Mouse (Mus musculus) midbrain, embryonic 16.5 days (tissue): Measurements from ENCODE around the gene Tbc1d24. TPM values are rescaled to one million over a fixed set of nuclear protein-coding genes. Genes with fewer than 3 reads are reported as not detected.
"Not testable (repeated sequence)": the region's sequence is repeated elsewhere in the genome, so short reads cannot be mapped to it uniquely, and the experiment has no call there.

ENCODE experiments used
- ATAC-seq: fragments of 200-750 bp; cut with Nextera tagmentation; 2 replicates; pipeline ENCODE4 v1.8.0; 2017; ENCODE audit warnings: moderate TSS enrichment
- H3K27ac ChIP-seq: fragments of 300-500 bp; sonication (generic); 2 replicates; pipeline ENCODE4 v1.5.1; 2014; ENCODE audit warnings: mild to moderate bottlenecking, low read length, mixed read lengths
- H3K27me3 ChIP-seq: fragments of 300-500 bp; sonication (generic); 2 replicates; pipeline ENCODE4 v1.6.1; 2014; ENCODE audit warnings: low read depth, low read length, mixed read lengths; ENCODE audit not compliant: control insufficient read depth, insufficient read depth
- H3K36me3 ChIP-seq: fragments of 300-500 bp; sonication (generic); 2 replicates; pipeline ENCODE4 v1.6.1; 2014; ENCODE audit warnings: mild to moderate bottlenecking, low read length, moderate library complexity, mixed read lengths; ENCODE audit not compliant: control insufficient read depth, insufficient read depth
- H3K4me1 ChIP-seq: fragments of 300-500 bp; sonication (generic); 2 replicates; pipeline ENCODE4 v1.6.1; 2014; ENCODE audit warnings: mild to moderate bottlenecking, low read length, mixed read lengths; ENCODE audit not compliant: control insufficient read depth, insufficient read depth
- H3K4me2 ChIP-seq: fragments of 300-500 bp; sonication (generic); 2 replicates; pipeline ENCODE4 v1.6.1; 2014; ENCODE audit warnings: mild to moderate bottlenecking, low read length, mixed read lengths
- H3K4me3 ChIP-seq: fragments of 300-500 bp; sonication (generic); 2 replicates; pipeline ENCODE4 v1.5.1; 2014; ENCODE audit warnings: low read depth, mild to moderate bottlenecking, low read length, moderate library complexity, mixed read lengths
- H3K9ac ChIP-seq: fragments of 300-500 bp; sonication (generic); 2 replicates; pipeline ENCODE4 v1.6.1; 2014; ENCODE audit warnings: low read depth, low read length, mixed read lengths
- H3K9me3 ChIP-seq: fragments of 300-500 bp; sonication (generic); replicated peaks from 2 replicates; pipeline ENCODE4 v1.6.1; 2014; ENCODE audit warnings: mild to moderate bottlenecking, low read length, mixed read lengths; ENCODE audit not compliant: control insufficient read depth, poor library complexity, severe bottlenecking
- WGBS: fragments of 180-500 bp; shearing (Covaris S2); extraction: QIAGEN DNeasy Blood & Tissue Kit; methylation state at CpG from one replicate; pipeline ENCODE4 v1.1.7; 2014; 5-methylcytosine and 5-hydroxymethylcytosine counted together
- polyA plus RNA-seq: library from polyadenylated mRNA; unstranded; fragments of >200 nt; fragmentation: Nextera tagmentation; extraction: Ambion mirVana; gene quantifications from 2 replicates; pipeline ENCODE4 v1.2.1, GENCODE M21; 2015

The Tbc1d24 gene
- polyA plus RNA-seq, 1 experiment from 2014 or later, result 30.6 TPM

DNA sequence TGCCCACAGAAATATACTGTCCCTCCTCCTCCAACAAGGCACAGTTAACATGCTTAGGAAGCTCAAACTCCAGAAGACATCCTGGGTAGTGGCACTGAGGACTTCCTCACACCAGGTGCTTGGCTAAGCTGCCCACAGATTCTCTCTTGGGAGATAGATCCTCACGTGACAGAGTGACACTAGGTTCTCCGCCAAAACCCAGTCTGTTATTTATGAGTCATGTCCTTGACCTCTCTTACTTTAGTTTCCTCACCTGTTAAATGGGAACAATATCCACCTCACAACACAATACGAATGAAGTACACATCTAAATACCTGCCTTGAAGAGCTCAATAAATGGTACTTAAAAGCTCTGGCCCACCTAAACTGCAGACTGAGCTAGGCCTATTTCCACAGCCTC, 66.1 kb downstream of the Tbc1d24 start:
- H3K4me2 ChIP-seq, result no peak overlapping the region
- H3K36me3 ChIP-seq, result no peaks in the 10 kb centered on the region
- H3K27me3 ChIP-seq, result no peaks in the 10 kb centered on the region
- H3K4me1 ChIP-seq, result peaks cover 20% of the 10 kb centered on the region
- H3K4me3 ChIP-seq, result no peak overlapping the region
- no peak overlapping the region for H3K27ac ChIP-seq
- no peak overlapping the region for H3K9ac ChIP-seq
- ATAC-seq, result no peak
- H3K9me3 ChIP-seq, result no peaks in the 10 kb centered on the region
- 91% methylated on average over 3 of the region's 3 CpGs for WGBS

DNA sequence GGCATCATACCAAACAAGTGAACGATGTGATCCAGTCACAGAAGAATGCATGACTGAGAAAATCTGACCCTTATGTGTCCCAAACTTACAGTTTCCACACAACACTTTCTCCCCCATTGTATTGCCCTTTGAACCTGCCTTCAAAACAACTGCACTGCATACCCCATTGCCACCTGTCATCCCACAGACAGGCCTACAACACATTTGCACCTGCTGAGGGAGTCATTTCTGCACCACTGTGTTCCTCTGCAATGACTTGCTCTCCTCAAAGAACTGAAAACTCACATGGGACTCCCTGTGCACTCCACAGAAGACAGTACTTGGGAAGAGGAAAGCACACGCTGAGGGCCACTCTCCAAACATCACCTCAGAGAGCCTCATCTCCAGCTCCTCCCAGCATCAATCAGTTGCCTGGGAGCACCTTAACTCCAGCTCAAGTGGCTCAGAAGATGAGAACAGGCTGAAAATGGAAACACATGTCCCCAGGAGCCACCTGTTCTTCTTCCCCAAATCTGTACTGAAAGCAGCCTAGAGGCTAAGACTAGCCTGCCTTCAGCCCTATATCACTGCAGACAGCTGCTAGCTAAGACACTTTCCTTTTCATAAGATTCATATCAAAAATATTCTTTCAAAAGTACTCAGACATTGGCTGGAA, 68.0 kb downstream of the Tbc1d24 start:
- no peak overlapping the region for H3K9ac ChIP-seq
- H3K9me3 ChIP-seq, result no peaks in the 10 kb centered on the region
- H3K27ac ChIP-seq, result no peak overlapping the region
- H3K4me3 ChIP-seq, result no peak overlapping the region
- peaks cover 17% of the 10 kb centered on the region for H3K4me1 ChIP-seq
- H3K36me3 ChIP-seq, result no peaks in the 10 kb centered on the region
- no peaks in the 10 kb centered on the region for H3K27me3 ChIP-seq
- H3K4me2 ChIP-seq, result no peak overlapping the region
- 82% methylated on average over 2 of the region's 2 CpGs for WGBS
- ATAC-seq, result no peak

- ATAC-seq, result no peak
- no peak overlapping the region for H3K4me2 ChIP-seq
- no peak overlapping the region for H3K4me3 ChIP-seq
- H3K9me3 ChIP-seq, result no peaks in the 10 kb centered on the region
- H3K4me1 ChIP-seq, result no peaks in the 10 kb centered on the region
- no peak overlapping the region for H3K9ac ChIP-seq
- no peak overlapping the region for H3K27ac ChIP-seq
- H3K36me3 ChIP-seq, result no peaks in the 10 kb centered on the region
- H3K27me3 ChIP-seq, result no peaks in the 10 kb centered on the region
These were observed 71.3 kb downstream of the Tbc1d24 start for GRCm38 (mm10) chr17:24134062-24134461.

GRCm38 (mm10) chr17:24132919-24133318, 72.4 kb downstream of the Tbc1d24 start:
- not testable (repeated sequence) for H3K4me2 ChIP-seq, H3K4me3 ChIP-seq, ATAC-seq, H3K27ac ChIP-seq, H3K9ac ChIP-seq, H3K4me1 ChIP-seq, H3K27me3 ChIP-seq, H3K9me3 ChIP-seq, H3K36me3 ChIP-seq
- WGBS, result 84% methylated on average over 4 of the region's 4 CpGs

GRCm38 (mm10) chr17:24131570-24131969, 73.8 kb downstream of the Tbc1d24 start:
- Histone ChIP-seq H3K9me3 (no peaks in the 10 kb centered on the region), H3K27ac (no peak overlapping the region), H3K27me3 (no peaks in the 10 kb centered on the region), H3K9ac (no peak overlapping the region), H3K4me3 (no peak overlapping the region), H3K36me3 (no peaks in the 10 kb centered on the region), H3K4me1 (no peaks in the 10 kb centered on the region), H3K4me2 (no peak overlapping the region)
- 79% methylated on average over 3 of the region's 3 CpGs for WGBS
- no peak for ATAC-seq

- 84% methylated on average over 4 of the region's 4 CpGs for WGBS
- not testable (repeated sequence) for H3K4me1 ChIP-seq, H3K4me2 ChIP-seq, H3K9me3 ChIP-seq, H3K36me3 ChIP-seq, H3K4me3 ChIP-seq, H3K27ac ChIP-seq, H3K9ac ChIP-seq, ATAC-seq, H3K27me3 ChIP-seq
These were observed 76.1 kb downstream of the Tbc1d24 start for GRCm38 (mm10) chr17:24129246-24129645.

DNA sequence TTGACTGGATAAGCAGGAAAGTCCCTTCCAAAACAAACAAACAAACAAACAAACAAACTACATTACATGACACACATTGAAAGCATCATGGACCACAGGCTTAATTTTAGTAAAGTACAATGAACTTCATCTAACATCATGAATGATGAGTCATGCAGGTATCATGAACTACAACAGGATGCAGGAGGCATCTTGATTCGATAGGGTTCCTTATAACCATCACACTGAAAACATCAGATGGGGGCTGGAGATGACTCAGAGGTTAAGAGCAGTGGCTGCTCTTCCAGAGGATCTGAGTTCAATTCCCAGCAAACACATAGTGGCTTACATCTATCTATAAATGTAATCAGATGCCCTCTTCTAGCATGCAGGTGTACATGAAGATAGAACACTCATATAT, 77.8 kb downstream of the Tbc1d24 start:
- Histone ChIP-seq H3K27me3 (no peaks in the 10 kb centered on the region), H3K4me3 (no peak overlapping the region), H3K4me1 (no peaks in the 10 kb centered on the region), H3K27ac (no peak overlapping the region), H3K9me3 (no peaks in the 10 kb centered on the region), H3K36me3 (no peaks in the 10 kb centered on the region), H3K4me2 (no peak overlapping the region), H3K9ac (no peak overlapping the region)
- 97% methylated on average over 1 of the region's 1 CpGs for WGBS
- ATAC-seq, result no peak

- H3K4me1 ChIP-seq, result no peaks in the 10 kb centered on the region
- H3K27ac ChIP-seq, result no peak overlapping the region
- 83% methylated on average over 3 of the region's 3 CpGs for WGBS
- H3K27me3 ChIP-seq, result no peaks in the 10 kb centered on the region
- no peaks in the 10 kb centered on the region for H3K36me3 ChIP-seq
- no peak overlapping the region for H3K9ac ChIP-seq
- no peak overlapping the region for H3K4me3 ChIP-seq
- no peak for ATAC-seq
- no peaks in the 10 kb centered on the region for H3K9me3 ChIP-seq
- no peak overlapping the region for H3K4me2 ChIP-seq
These were observed 78.6 kb downstream of the Tbc1d24 start for GRCm38 (mm10) chr17:24126801-24127200.
